Mouse (Mus musculus) liver, embryonic 15.5 days (tissue): ENCODE measurements around the gene Rc3h2. TPM values are rescaled to one million over a fixed set of nuclear protein-coding genes. Genes with fewer than 3 reads are reported as not detected.

ENCODE experiments used
- ATAC-seq: fragments of 200-750 bp; cut with Nextera tagmentation; 2 replicates; pipeline ENCODE4 v1.8.0; 2017; ENCODE audit warnings: moderate number of reproducible peaks, mild to moderate bottlenecking, moderate library complexity; ENCODE audit not compliant: insufficient read depth
- H3K27ac ChIP-seq: fragments of 300-500 bp; sonication (generic); replicated peaks from 2 replicates; pipeline ENCODE4 v1.5.1; 2015; ENCODE audit warnings: mild to moderate bottlenecking, inconsistent platforms
- H3K27me3 ChIP-seq: fragments of 300-500 bp; sonication (generic); 2 replicates; pipeline ENCODE4 v1.6.1; 2015; ENCODE audit warnings: mild to moderate bottlenecking, inconsistent platforms
- H3K36me3 ChIP-seq: fragments of 300-500 bp; sonication (generic); replicated peaks from 2 replicates; pipeline ENCODE4 v1.6.1; 2015; ENCODE audit warnings: moderate library complexity, mild to moderate bottlenecking, inconsistent platforms
- H3K4me1 ChIP-seq: fragments of 300-500 bp; sonication (generic); replicated peaks from 2 replicates; pipeline ENCODE4 v1.6.1; 2015; ENCODE audit warnings: inconsistent platforms
- H3K4me2 ChIP-seq: fragments of 300-500 bp; sonication (generic); 2 replicates; pipeline ENCODE4 v1.6.1; 2015; ENCODE audit warnings: moderate library complexity, mild to moderate bottlenecking, inconsistent platforms
- H3K4me3 ChIP-seq: fragments of 300-500 bp; sonication (generic); replicated peaks from 2 replicates; pipeline ENCODE4 v1.5.1; 2015; ENCODE audit warnings: mild to moderate bottlenecking, inconsistent platforms
- H3K9ac ChIP-seq: fragments of 300-500 bp; sonication (generic); 2 replicates; pipeline ENCODE4 v1.6.1; 2015; ENCODE audit warnings: moderate library complexity, mild to moderate bottlenecking, inconsistent platforms
- H3K9me3 ChIP-seq: fragments of 300-500 bp; sonication (generic); replicated peaks from 2 replicates; pipeline ENCODE4 v1.6.1; 2016; ENCODE audit warnings: inconsistent platforms
- WGBS: fragments of 180-500 bp; shearing (Covaris S2); methylation state at CpG from one replicate; pipeline ENCODE4 v1.1.7; 2015; ENCODE audit warnings: mixed read lengths; ENCODE audit not compliant: insufficient replicate concordance; 5-methylcytosine and 5-hydroxymethylcytosine counted together
- polyA plus RNA-seq: library from polyadenylated mRNA; unstranded; fragments of >200 nt; fragmentation: Nextera tagmentation; extraction: Ambion mirVana; gene quantifications from 2 replicates; pipeline ENCODE4 v1.2.1, GENCODE M21; 2015

The Rc3h2 gene
- polyA plus RNA-seq, 1 experiment from 2014 or later = 3.8 TPM

GRCm38 (mm10) chr2:37333321-37333720, 89.4 kb downstream of the Rc3h2 start:
- 54% methylated on average over 2 of the region's 2 CpGs for WGBS
- ATAC-seq = no peak

GRCm38 (mm10) chr2:37326215-37326614, 96.5 kb downstream of the Rc3h2 start, which contains the start of gene Olfr368:
Gene Olfr368 (plus strand): TSS chr2:37326515.
- H3K4me3 ChIP-seq = no peak within 1 kb of the TSS
- no peaks in the 10 kb centered on the region for H3K36me3 ChIP-seq
- H3K27ac ChIP-seq = no peak within 1 kb of the TSS
- WGBS = 43% methylated on average over 1 of the region's 1 CpGs
- no peak for ATAC-seq
- H3K9me3 ChIP-seq = no peaks in the 10 kb centered on the region
- no peak within 1 kb of the TSS for H3K4me2 ChIP-seq
- H3K4me1 ChIP-seq = no peaks in the 10 kb centered on the region
- H3K27me3 ChIP-seq = no peaks in the 10 kb centered on the region
- H3K9ac ChIP-seq = no peak within 1 kb of the TSS

More at GRCm38 (mm10) chr2:37333321-37333720, 89.4 kb downstream of the Rc3h2 start:
- H3K4me3 ChIP-seq = no peak overlapping the region
- H3K4me1 ChIP-seq = no peaks in the 10 kb centered on the region
- H3K36me3 ChIP-seq = no peaks in the 10 kb centered on the region
- no peak overlapping the region for H3K9ac ChIP-seq
- H3K27me3 ChIP-seq = no peaks in the 10 kb centered on the region
- H3K27ac ChIP-seq = no peak overlapping the region
- no peak overlapping the region for H3K4me2 ChIP-seq
- H3K9me3 ChIP-seq = no peaks in the 10 kb centered on the region

Other genes starting within 250 kb of the Rc3h2 start
- not detected in 2 replicates for gene Olfr365, start 234.7 kb downstream of the Rc3h2 start, polyA plus RNA-seq
- not detected in 2 replicates for gene Olfr366, start 211.3 kb downstream of the Rc3h2 start, polyA plus RNA-seq
- not detected in 2 replicates for gene Olfr368, start 96.4 kb downstream of the Rc3h2 start, polyA plus RNA-seq
- gene Pdcl, start 63.6 kb downstream of the Rc3h2 start, polyA plus RNA-seq = 10.1 and 10.3 TPM in 2 replicates
- 1.5 and 1.6 TPM in 2 replicates for gene Zbtb26, start 20.2 kb upstream of the Rc3h2 start, polyA plus RNA-seq
- gene Zbtb6, start 20.3 kb upstream of the Rc3h2 start, polyA plus RNA-seq = 2.5 TPM in 2 replicates
- 6.1 and 6.3 TPM in 2 replicates for gene Rabgap1, start 20.4 kb upstream of the Rc3h2 start, polyA plus RNA-seq
- gene Gpr21, start 93.4 kb upstream of the Rc3h2 start, polyA plus RNA-seq = 0.08 and 0.13 TPM in 2 replicates